Mouse (Mus musculus) frontal cortex, adult 2 months (tissue): ENCODE data around the gene Olfr68. TPM values are rescaled to one million over a fixed set of nuclear protein-coding genes. Genes with fewer than 3 reads are reported as not detected.
"Not testable (repeated sequence)": the region's sequence is repeated elsewhere in the genome, so short reads cannot be mapped to it uniquely, and the experiment has no call there.

Experiments
- DNase-seq, 2 experiments: peaks; one replicate each; pipeline ENCODE4 v3.0.0; 2022; ENCODE audit warnings: low spot score in 1 of 2; ENCODE audit errors: extremely low spot score in 1 of 2
- polyA plus RNA-seq: library from polyadenylated mRNA; depleted of rRNA; stranded (reverse); fragments of >200 nt; gene quantifications from 2 replicates; pipeline ENCODE4 v1.2.3, GENCODE M21; 2012; rRNA removed

Olfr68 gene
- polyA plus RNA-seq, result not detected in 2 replicates

GRCm38 (mm10) chr7:103779598-103779997 is at the start of gene Olfr68:
Gene Olfr68, minus strand, starts transcription at chr7:103779698.
- no peak for DNase-seq

GRCm38 (mm10) chr7:103827808-103828207 is 48.3 kb upstream of the Olfr68 start, which contains the start of gene Hbb-bs:
Gene Hbb-bs, minus strand, starts transcription at chr7:103828096.
- no peak for DNase-seq

- not testable (repeated sequence) for DNase-seq
These were observed 47.6 kb upstream of the Olfr68 start for GRCm38 (mm10) chr7:103827139-103827538.

GRCm38 (mm10) chr7:103826255-103826887 is 46.9 kb upstream of the Olfr68 start:
- DNase-seq, result no peak

- DNase-seq, result no peak
These were observed 46.2 kb upstream of the Olfr68 start for GRCm38 (mm10) chr7:103825536-103826254.

- DNase-seq, result no peak
These were observed 45.1 kb upstream of the Olfr68 start for GRCm38 (mm10) chr7:103824597-103824996.

GRCm38 (mm10) chr7:103815085-103815484 is 35.6 kb upstream of the Olfr68 start:
- DNase-seq, result not testable (repeated sequence)

GRCm38 (mm10) chr7:103813766-103814165 is 34.3 kb upstream of the Olfr68 start, which contains the start of gene Hbb-bt:
Gene Hbb-bt, minus strand, starts transcription at chr7:103813996.
- DNase-seq, result no peak

GRCm38 (mm10) chr7:103813152-103813551 is 33.7 kb upstream of the Olfr68 start:
- not testable (repeated sequence) for DNase-seq

- DNase-seq, result no peak
These were observed 32.7 kb upstream of the Olfr68 start for GRCm38 (mm10) chr7:103812174-103812573.

- no peak for DNase-seq
These were observed 31.8 kb upstream of the Olfr68 start for GRCm38 (mm10) chr7:103811223-103811845.

GRCm38 (mm10) chr7:103810746-103811145 is 31.2 kb upstream of the Olfr68 start:
- no peak for DNase-seq

GRCm38 (mm10) chr7:103810296-103810695 is 30.8 kb upstream of the Olfr68 start:
- no peak for DNase-seq

- no peak for DNase-seq
These were observed 30.3 kb upstream of the Olfr68 start for GRCm38 (mm10) chr7:103809801-103810155.

GRCm38 (mm10) chr7:103808971-103809800 is 29.7 kb upstream of the Olfr68 start:
- no peak for DNase-seq

GRCm38 (mm10) chr7:103808120-103808519 is 28.6 kb upstream of the Olfr68 start:
- DNase-seq, result not testable (repeated sequence)

- DNase-seq, result peak in 1 of 2 experiments; percentile 70
These were observed 27.4 kb upstream of the Olfr68 start for GRCm38 (mm10) chr7:103806856-103807255.

- no peak for DNase-seq
These were observed 13.3 kb upstream of the Olfr68 start for GRCm38 (mm10) chr7:103792669-103793388.

GRCm38 (mm10) chr7:103791721-103792120 is 12.2 kb upstream of the Olfr68 start, which contains the start of gene Olfr67:
Gene Olfr67, minus strand, starts transcription at chr7:103791821.
- no peak for DNase-seq

- DNase-seq, result not testable (repeated sequence)
These were observed 1.8 kb downstream of the Olfr68 start for GRCm38 (mm10) chr7:103777652-103778051.
